Mouse (Mus musculus): ENCODE data around the gene Gigyf2.
A peak's percentile ranks its signal among the peaks of the same experiment; 100 is the strongest.

Gigyf2 gene

DNA sequence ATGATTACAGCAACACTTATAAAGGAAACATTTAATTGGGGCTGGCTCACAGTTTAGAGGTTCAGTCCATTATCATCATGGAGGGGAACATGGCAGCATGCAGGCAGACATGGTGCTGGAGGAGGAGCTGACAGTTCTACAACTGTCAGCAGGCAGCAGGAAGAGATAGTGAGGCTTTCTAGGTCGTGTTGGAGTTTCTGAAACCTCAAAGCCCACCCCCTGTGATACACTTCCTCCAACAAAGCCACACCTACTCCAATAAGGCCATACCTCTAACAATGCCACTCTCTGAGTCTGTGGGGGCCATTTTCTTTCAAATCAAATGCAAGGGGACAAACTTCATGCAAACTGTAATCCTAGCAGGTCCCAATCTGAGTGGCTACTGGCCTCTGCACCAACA, 5.7 kb upstream of the Gigyf2 start:
- no peak for DNase-seq

DNA sequence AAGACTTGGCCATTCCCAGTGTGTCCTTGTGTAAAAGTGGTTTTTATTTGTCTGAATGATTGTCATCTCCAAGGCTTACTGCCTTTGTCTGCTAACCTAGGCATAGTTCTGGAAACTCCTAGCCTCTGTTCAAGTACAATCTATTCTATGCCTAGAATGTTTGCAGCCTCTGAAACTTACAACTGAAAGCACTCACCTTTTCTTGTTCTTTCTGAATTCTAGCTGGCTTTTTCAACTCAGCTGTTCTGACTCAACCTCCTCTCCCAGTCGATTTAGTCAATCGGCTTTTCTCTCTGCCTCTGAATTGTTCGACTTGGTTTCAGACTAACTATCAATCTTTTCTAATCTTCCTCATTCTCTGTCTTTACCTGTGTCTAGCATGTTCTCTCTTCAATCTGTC, 4.0 kb upstream of the Gigyf2 start:
- no peak for DNase-seq

DNA sequence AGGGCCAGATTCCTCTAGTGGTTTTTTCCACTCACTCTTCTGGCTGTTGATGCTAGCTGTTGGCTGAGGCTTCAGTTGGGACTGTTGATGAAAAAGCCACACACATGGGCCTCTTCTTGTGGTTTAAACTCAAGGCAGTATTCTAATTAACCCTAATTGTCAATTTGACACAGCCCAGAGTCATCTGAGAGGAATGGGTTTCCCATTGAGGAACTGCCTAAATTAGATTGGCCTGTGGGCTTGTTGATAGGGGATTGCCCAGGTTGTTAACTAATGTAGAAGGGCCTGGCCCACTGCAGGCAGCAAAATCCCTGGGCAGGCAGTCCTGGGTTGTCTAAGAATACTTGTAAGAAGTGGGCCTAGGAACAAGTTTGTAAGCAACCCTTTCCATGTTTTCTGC, 2.1 kb upstream of the Gigyf2 start:
- no peak for DNase-seq

DNA sequence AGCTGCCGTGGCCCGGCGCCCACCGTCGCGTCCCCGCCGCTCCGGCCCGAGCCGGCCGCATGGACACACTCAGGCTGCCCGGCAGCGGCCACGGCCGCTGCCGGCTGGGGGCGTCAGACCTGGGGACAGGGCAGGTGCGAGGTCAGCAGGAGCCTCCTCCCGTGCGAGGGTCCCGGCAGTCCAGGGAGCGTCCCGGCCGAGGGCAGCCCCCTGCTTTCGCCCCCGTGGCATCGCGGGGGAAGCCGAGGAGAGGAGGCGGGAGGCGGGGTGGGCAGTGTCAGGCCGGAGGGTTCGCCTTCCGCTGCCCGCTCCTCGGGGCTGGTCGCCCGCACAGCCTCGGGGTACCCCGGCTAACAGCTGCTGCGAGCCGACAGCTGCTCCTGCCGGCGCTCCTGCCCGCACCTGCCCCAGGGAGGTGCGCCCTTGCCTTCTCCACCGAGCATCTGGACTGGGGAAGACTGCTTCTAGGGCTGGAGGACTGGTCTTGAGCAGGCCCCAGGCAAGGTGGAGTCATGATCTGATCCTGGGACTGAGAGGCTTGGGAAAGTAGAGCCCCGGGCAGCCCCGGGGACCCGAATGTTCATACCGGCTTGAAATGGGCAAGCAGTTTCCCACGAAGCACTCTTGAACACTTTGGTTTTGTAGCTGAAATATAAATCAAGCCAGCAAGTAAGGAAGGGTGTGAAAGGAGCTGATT, 515 bp downstream of the Gigyf2 start:
- peak in 1 of 2 experiments; percentile 44 for DNase-seq

DNA sequence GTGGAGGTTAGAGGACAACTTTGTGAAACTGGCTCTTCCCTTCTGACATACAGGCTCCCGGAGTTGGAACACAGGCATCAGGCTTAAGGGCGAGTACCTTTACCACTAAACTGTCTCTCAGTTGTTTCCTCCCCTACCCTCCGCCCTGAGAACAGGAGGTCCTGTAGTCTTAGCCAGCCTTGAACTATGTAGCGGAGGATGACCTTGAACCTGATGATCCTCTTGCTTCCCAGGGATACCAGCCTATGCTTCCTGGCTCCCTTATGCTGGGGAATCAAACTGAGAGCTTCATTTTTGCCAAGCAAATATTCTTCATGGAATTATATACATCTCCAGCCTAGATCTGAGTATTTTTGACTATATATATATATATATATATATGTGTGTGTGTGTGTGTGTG, 5.0 kb downstream of the Gigyf2 start:
- DNase-seq, result no peak

GRCm38 (mm10) chr1:87350576-87350975, 23.8 kb downstream of the Gigyf2 start:
- DNase-seq, result peak in 1 of 2 experiments; percentile 9

DNA sequence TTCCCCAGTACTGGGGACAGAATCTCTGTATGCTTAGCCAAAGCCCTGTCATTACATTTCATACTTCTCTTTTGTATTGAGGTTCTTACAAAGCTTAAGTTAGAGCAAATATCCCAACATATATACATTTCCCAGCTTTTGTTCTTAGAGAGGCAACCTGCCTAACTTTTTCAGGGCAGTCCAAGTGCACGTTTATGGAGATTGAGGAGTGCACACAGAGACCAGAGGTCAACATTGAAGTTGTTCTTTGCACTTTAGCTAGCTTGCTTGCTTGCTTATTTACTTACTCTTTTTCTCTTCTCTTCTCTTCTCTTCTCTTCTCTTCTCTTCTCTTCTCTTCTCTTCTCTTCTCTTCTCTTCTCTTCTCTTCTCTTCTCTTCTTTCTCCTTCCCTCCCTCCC, 33.5 kb downstream of the Gigyf2 start:
- DNase-seq, result no peak

DNA sequence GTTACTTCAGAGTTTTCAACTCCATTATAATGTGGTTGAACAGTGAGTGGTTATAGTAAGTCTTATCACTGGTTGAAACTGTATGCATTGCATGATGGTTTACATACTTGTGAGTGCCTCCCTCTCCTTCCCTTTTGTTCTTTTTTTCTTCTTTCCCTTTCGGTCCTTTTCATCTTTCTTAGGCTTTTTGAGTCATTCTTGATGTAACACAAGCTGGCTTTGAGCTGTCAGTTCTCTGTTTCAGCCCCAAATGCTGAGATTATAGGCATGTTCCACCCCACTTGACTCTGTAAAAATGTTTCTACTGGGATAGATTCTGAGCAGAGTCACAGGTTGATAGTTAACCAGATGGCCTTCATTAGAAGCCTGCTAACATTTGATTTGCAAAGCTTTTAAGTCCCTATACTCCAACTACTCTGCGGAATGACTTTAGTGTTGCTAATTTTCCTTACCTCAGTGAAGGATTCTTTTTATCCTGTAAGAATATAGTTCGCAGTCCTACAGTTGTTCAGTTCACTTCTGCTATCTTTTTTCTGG, 51.3 kb downstream of the Gigyf2 start:
- no peak for DNase-seq

GRCm38 (mm10) chr1:87379919-87380318, 53.1 kb downstream of the Gigyf2 start:
- DNase-seq, result no peak

GRCm38 (mm10) chr1:87381152-87381551, 54.4 kb downstream of the Gigyf2 start:
- no peak for DNase-seq

DNA sequence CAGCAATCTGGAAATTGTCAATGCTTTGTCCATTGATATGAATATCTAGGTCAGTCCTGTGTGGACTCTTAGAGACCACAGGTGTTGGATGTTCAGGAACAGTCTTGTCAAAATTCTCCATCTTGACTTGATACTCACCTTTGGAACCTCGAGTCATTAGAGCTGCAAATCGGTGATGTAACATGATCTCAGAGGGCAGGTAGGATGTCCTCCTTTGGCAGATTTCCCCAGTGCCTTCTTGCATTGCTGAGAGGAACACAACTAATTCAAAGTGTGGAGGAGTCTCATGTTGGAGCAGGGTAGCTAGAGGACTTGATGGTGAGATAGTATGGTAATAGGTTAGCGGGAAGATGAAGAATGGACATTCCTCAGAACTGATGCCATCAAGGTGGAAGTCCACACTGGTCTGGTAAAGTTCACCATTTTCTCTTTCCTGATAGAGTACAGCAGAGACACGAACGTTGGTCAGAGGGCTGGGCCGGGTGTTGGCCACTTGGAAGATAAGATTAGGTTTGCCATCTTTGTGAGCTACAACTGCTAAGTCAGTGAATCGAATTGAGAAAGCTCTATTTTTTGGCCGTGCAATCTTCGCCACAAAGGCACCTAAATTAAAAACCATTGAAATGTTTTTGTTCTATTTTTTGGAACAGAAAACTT, 59.8 kb downstream of the Gigyf2 start:
- no peak for DNase-seq

DNA sequence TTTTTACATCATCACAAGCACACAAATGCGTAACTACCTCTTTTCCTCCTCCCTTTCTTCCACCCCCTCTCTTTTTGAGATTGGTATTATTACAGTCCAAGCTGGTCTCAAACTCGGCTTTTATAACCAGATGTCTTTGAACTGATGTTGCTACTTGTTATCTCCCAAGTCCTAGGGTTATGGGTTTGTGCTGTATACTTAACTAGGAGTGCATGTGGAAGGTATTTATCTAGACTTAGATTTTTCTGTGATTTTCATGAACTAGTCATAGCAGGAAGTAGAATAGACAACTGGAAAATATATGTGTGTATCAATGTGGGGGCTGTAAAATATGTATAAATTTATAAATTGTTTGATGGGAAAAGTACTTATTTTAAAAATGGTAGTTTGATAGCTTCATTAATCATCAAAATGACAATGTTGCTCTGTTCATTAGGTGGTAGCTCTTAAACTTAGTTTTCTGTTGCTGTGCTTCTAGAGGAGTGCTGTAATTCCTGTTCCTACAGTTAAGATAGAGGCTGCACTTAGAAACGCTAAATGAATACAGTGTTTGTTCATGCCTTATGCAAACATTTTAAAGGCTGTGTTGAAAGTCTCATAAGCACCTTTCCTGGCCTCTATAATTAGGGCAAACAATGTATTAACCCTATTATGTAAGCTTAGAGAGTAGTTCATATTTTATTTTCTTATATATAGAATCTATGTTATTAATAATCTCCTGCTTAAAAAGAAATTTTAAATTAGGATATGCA, 66.8 kb downstream of the Gigyf2 start:
- no peak for DNase-seq

DNA sequence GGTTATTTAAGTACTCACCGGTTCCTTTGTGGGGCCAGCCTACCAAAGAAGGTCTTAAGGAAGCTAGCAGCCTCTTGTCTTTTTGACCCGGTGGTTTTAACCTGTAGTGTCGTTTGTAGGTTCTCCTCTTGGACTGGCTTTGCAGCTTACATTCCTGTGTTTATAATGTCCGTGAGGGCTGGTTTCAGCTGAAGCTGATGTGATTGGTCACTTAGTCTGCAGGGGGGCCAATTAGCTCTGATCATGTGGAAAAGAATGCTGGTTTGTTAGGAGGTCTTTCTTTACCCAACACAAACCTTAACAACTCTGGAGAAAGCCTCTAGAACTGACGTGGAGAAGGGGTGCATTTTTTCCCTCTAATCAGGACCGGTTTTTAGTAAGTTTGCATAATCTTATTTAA, 67.8 kb downstream of the Gigyf2 start, which contains the start of gene Kcnj13:
Gene Kcnj13, minus strand, starts transcription at position 136 of the 400 bp plus-strand sequence.
- DNase-seq, result no peak

GRCm38 (mm10) chr1:87396923-87397586, 70.3 kb downstream of the Gigyf2 start:
- no peak for DNase-seq

DNA sequence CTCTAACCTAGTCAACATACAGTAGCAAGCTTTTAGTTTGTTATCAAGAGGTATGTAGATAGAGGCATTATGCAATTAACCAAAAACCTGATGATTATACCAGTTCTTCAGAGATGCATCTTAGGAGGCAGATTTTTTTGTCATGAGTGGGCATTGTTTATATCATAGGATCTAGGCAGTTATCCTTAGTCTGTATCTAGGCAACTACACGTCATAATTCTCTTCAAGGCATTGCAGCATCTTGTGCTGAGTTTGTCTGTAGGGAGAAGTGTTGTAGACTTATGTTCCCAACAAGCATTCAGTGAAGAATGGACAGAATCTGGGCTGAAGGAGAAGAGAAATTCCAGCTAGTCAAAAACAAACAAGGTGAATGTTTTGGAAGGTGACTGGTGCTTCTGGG, 77.9 kb downstream of the Gigyf2 start:
- no peak for DNase-seq

DNA sequence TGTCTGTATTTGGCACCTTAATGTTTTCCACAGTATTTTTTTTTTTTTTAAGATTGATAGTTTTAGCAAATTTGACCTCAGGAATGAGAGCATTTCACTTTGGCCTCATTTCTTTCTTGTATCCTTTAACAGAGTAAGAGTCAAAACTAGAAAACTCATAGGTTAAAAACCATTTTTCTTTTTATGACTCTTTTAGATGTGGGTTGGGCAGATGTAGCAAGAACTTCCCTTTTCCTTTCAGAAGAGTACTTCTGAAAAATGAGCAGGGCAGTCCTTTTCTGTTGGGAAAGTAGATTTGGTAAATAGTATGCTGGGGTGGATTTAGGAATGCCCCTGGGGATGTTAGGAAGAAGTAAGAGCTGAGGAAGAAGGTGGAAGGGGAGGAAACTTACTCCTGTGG, 79.2 kb downstream of the Gigyf2 start:
- DNase-seq, result no peak

DNA sequence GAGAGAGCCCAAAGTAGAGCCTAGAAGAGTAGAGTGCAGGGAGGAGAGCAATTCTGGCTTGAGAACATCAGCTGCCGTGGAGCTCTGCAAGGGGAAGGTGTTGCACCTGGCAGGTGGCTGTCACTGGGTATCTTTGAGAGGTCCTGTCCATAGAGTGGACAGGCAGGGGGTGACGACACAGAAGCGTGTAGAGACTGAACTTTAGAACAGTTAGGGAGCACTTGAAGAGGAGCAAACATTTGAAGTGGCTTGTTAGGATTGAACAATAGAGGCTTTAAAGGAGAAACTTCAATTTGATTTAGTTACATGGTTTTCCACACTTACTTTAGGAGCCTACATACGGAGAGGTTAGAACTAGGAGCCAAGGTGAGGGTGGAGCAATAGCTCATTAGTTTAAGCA, 82.6 kb downstream of the Gigyf2 start:
- no peak for DNase-seq

DNA sequence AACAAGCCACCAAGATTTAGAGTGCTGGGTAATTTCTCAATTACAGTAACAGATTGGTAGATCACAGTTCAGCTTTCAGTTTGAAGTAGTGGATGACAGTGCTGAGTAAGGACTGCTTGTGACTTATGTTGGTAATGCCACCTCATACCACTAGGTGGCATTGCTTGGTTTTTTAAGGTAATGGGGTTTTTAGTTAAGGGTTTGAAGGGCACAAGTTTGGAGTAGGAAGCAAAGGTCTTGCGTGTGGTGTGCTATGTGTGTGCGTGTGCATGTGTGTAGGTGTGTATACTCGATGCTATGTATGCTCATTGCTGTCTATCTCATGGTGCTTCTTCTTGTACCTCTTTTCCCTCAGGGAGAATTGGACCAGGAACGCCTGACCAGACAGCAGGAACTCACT, 91.9 kb downstream of the Gigyf2 start:
- DNase-seq, result peak; percentile 5 to 27

DNA sequence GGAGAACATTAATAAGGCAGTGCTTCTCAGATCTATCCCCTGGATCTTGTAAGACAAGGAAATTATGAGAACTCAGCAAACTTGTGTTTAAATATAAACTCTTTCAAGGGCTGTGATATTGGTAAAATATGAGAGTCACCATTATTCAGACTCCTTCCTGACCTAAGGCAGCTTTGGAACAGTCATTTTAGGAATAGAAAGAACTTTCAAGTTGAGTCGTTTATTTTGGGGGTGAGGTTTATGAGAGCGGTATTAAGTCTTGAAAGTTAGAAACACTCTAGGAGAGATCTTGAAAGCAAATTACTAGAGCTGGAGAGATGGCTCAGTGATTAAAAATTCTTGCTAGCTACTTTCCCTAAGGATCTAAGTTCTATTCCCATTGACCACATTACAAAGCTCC, 108.3 kb downstream of the Gigyf2 start:
- DNase-seq, result no peak

DNA sequence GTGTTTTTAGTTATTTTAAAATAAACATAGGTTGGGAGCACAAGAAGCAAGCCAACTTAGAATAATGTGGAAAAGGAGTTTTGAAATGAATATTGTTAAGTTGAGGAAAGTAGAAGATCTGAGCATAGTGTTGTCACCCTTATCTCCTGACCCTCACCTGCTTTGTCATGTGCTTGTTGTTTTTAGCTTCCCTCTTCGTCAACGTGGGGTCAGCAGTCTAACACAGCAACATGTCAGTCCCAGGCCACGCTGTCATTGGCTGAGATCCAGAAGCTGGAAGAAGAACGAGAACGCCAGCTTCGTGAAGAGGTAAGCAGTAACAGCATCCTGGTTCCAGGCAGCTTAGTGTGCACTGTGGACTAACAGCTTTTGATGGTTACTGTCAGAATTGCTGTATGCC, 109.8 kb downstream of the Gigyf2 start:
- DNase-seq, result no peak

DNA sequence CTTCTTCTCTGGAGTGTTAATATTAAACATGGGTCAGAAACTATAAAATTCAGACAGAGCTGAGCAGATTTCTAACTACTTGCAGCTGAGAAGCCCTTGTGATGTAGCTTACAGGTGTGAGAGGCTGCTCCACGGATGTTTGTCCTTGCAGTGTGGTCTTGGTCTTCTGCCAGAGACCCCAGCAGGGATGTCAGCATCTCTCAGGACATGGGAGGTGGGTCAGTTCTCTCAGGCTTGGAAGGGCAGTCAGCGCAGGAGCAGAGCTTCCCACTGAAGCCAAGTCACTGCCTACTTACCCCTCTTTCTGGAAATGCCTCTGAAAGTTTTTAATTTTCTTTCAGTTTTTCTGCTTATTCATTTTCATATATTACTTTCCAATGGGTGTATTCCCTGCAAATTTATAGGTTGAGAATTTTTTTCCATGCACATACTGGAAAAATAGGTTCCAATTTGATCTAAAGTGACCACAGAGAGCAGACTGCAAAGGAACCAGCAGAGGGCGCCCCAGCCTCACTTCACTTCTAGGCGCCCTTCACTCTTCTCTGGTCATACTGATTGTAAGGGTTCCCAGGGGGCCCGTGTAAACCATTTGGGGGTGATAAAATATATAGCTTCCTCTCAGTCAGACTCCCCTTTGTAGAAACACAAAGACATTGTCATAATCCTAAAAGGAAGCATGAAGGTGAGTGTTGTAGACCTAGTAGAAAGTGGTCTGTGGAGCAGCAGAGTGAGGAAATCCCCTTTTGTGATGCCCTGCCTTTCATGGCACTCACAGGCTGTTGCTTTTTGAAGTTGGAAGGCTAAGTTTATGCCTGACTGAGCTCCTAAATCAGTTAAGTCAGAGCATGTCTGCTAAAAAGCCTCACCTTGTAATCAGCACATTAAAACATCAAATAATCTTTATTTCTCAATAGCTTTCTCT, 120.6 kb downstream of the Gigyf2 start:
- peak; percentile 63 to 79 for DNase-seq

DNA sequence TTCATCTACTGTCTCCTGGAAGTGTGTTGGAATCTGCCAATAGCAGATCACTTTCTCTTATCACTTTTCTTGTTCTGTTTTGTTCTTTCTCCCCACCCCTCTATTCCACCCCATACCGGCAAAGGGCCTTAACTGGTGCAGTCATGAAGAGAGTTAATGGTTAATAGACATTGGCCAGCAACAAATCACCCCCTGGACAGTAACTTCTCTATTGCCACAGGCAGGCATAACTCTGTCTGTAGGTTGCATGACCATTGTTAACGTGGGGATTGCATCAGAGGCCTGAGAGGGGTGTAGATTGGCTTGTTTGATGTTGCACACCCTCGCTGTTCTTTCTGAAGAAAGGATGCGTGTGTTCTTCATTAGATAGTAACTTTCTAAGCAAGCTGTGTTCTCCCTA, 122.6 kb downstream of the Gigyf2 start:
- DNase-seq, result no peak
